Mouse (Mus musculus) neural tube, embryonic 15.5 days (tissue): ENCODE data around the gene Nmrk2. TPM values are rescaled to one million over a fixed set of nuclear protein-coding genes. Genes with fewer than 3 reads are reported as not detected.
"Not testable (repeated sequence)": the region's sequence is repeated elsewhere in the genome, so short reads cannot be mapped to it uniquely, and the experiment has no call there.

ENCODE experiments used
- ATAC-seq: fragments of 200-750 bp; cut with Nextera tagmentation; 2 replicates; pipeline ENCODE4 v1.8.0; 2017; ENCODE audit warnings: mild to moderate bottlenecking, moderate TSS enrichment, moderate library complexity; ENCODE audit not compliant: low FRiP score
- H3K27ac ChIP-seq: fragments of 300-500 bp; sonication (generic); replicated peaks from 2 replicates; pipeline ENCODE4 v1.5.1; 2015; ENCODE audit warnings: mild to moderate bottlenecking, inconsistent platforms
- H3K27me3 ChIP-seq: fragments of 300-500 bp; sonication (generic); replicated peaks from 2 replicates; pipeline ENCODE4 v1.6.1; 2015; ENCODE audit warnings: inconsistent platforms
- H3K36me3 ChIP-seq: fragments of 300-500 bp; sonication (generic); 2 replicates; pipeline ENCODE4 v1.6.1; 2015; ENCODE audit warnings: inconsistent platforms
- H3K4me1 ChIP-seq: fragments of 300-500 bp; sonication (generic); 2 replicates; pipeline ENCODE4 v1.6.1; 2015; ENCODE audit warnings: inconsistent platforms
- H3K4me2 ChIP-seq: fragments of 300-500 bp; sonication (generic); 2 replicates; pipeline ENCODE4 v1.6.1; 2015; ENCODE audit warnings: inconsistent platforms, mild to moderate bottlenecking, moderate library complexity
- H3K4me3 ChIP-seq: fragments of 300-500 bp; sonication (generic); replicated peaks from 2 replicates; pipeline ENCODE4 v1.5.1; 2015; ENCODE audit warnings: mild to moderate bottlenecking, inconsistent platforms
- H3K9ac ChIP-seq: fragments of 300-500 bp; sonication (generic); replicated peaks from 2 replicates; pipeline ENCODE4 v1.6.1; 2015; ENCODE audit warnings: mild to moderate bottlenecking, inconsistent platforms
- H3K9me3 ChIP-seq: fragments of 300-500 bp; sonication (generic); replicated peaks from 2 replicates; pipeline ENCODE4 v1.6.1; 2016; ENCODE audit warnings: inconsistent platforms
- WGBS: fragments of 180-500 bp; shearing (Covaris S2); methylation state at CpG from one replicate; pipeline ENCODE4 v1.1.7; 2015; ENCODE audit warnings: mixed read lengths; 5-methylcytosine and 5-hydroxymethylcytosine counted together
- polyA plus RNA-seq: library from polyadenylated mRNA; unstranded; fragments of >200 nt; fragmentation: Nextera tagmentation; extraction: Ambion mirVana; gene quantifications from 2 replicates; pipeline ENCODE4 v1.2.1, GENCODE M21; 2015

Nmrk2 gene
- polyA plus RNA-seq, 1 experiment from 2014 or later = 0.17 TPM

DNA sequence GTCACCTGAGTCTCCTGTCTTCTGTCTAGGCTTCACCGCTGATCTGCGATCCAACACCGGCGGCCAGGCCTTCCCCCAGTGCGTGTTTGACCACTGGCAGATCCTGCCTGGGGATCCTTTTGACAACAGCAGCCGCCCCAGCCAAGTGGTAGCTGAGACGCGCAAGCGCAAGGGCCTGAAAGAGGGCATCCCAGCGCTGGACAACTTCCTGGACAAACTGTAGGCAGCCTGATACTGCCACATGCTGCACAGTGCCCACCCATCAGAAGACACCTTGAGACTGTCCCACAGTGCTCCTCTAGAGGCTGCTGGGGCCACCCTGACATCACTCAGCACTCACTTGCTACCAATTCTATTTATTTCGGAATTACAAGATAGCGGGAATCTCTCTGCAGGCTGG, 20.0 kb downstream of the Nmrk2 start:
- not testable (repeated sequence) for ATAC-seq, H3K4me3 ChIP-seq, H3K27ac ChIP-seq, H3K27me3 ChIP-seq, H3K4me2 ChIP-seq, H3K9ac ChIP-seq, H3K9me3 ChIP-seq
- 85% methylated on average over 12 of the region's 12 CpGs for WGBS
- H3K4me1 ChIP-seq = peaks cover 51% of the 10 kb centered on the region
- H3K36me3 ChIP-seq = peaks cover 77% of the 10 kb centered on the region

GRCm38 (mm10) chr10:81180946-81181345, 20.9 kb downstream of the Nmrk2 start:
- Histone ChIP-seq H3K36me3 (peaks cover 71% of the 10 kb centered on the region), H3K4me3 (no peak overlapping the region), H3K27ac (0 out of 2 replicates have a peak overlapping the region, but pooled peaks have one; percentile 28), H3K9ac (no peak overlapping the region), H3K4me1 (peaks cover 54% of the 10 kb centered on the region), H3K9me3 (no peaks in the 10 kb centered on the region), H3K4me2 (no peak overlapping the region), H3K27me3 (no peaks in the 10 kb centered on the region)
- WGBS = 96% methylated on average over 13 of the region's 13 CpGs
- no peak for ATAC-seq

- peaks cover 62% of the 10 kb centered on the region for H3K4me1 ChIP-seq
Measured at GRCm38 (mm10) chr10:81179451-81180342, 22.2 kb downstream of the Nmrk2 start.

DNA sequence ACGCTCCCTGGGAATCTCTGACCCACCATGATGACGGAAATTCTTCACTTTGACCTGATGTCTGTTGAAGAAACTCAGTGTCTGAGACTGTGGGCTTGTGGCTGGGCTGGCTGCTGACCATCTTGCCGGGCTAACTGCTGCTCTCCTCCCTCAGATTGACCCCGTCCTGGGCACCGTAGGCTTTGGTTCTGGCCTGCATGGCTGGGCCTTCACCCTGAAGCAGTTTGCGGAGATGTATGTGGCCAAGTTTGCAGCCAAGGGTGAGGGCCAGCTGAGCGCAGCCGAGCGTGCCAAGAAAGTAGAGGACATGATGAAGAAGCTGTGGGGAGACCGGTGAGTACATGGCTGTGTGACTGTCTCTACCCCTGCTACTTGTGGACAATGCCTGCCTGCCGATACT, 22.9 kb downstream of the Nmrk2 start:
- H3K4me1 ChIP-seq = peaks cover 62% of the 10 kb centered on the region
- no peaks in the 10 kb centered on the region for H3K9me3 ChIP-seq
- no peak for ATAC-seq
- WGBS = 93% methylated on average over 11 of the region's 11 CpGs
- H3K4me2 ChIP-seq = no peak overlapping the region
- peaks cover 52% of the 10 kb centered on the region for H3K36me3 ChIP-seq
- no peaks in the 10 kb centered on the region for H3K27me3 ChIP-seq
- H3K27ac ChIP-seq = no peak overlapping the region
- H3K4me3 ChIP-seq = no peak overlapping the region
- H3K9ac ChIP-seq = no peak overlapping the region

More at GRCm38 (mm10) chr10:81179451-81180342, 22.2 kb downstream of the Nmrk2 start:
- Histone ChIP-seq H3K9ac (no peak overlapping the region), H3K36me3 (peaks cover 60% of the 10 kb centered on the region), H3K4me3 (no peak overlapping the region), H3K9me3 (no peaks in the 10 kb centered on the region), H3K4me2 (no peak overlapping the region), H3K27me3 (no peaks in the 10 kb centered on the region), H3K27ac (no peak overlapping the region)
- no peak for ATAC-seq
- WGBS = 90% methylated on average over 32 of the region's 32 CpGs

- 65% methylated on average over 14 of the region's 14 CpGs for WGBS
- H3K36me3 ChIP-seq = peaks cover 50% of the 10 kb centered on the region
- no peaks in the 10 kb centered on the region for H3K9me3 ChIP-seq
- no peaks in the 10 kb centered on the region for H3K27me3 ChIP-seq
- peak overlapping the region; percentile 96 for H3K9ac ChIP-seq
- H3K4me2 ChIP-seq = peak overlapping the region; percentile 84
- H3K27ac ChIP-seq = peak overlapping the region; percentile 95; the same call in 1 of the 2 replicates
- peaks cover 64% of the 10 kb centered on the region for H3K4me1 ChIP-seq
- peak overlapping the region; percentile 97 for H3K4me3 ChIP-seq
- no peak for ATAC-seq
Measured at GRCm38 (mm10) chr10:81177958-81178712, 23.7 kb downstream of the Nmrk2 start.

DNA sequence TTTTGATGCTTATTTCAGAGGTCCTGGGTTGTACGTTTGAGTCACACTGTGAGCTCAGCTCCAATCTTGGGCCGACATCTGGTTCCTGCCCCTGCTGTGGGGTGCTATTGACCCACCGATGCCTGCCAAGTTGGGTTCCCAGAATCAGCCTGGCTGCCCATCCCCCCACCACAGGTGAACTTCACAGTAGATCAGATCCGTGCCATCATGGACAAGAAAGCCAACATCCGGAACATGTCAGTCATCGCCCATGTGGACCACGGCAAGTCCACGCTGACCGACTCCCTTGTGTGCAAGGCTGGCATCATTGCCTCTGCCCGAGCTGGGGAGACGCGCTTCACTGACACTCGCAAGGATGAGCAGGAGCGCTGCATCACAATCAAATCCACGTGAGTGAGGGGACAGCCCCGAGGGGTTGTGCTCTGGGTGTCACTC, 24.3 kb downstream of the Nmrk2 start:
- WGBS = 13% methylated on average over 16 of the region's 16 CpGs

GRCm38 (mm10) chr10:81176466-81177271, 25.2 kb downstream of the Nmrk2 start, which contains the start of gene Eef2:
Eef2 (plus strand) TSS chr10:81176631.
- peak; percentile 75 for ATAC-seq
- Histone ChIP-seq H3K9me3 (no peaks in the 10 kb centered on the region), H3K27ac (peak within 1 kb of the TSS; percentile 95), H3K27me3 (no peaks in the 10 kb centered on the region), H3K36me3 (peaks cover 42% of the 10 kb centered on the region), H3K9ac (peak within 1 kb of the TSS; percentile 96), H3K4me3 (peak within 1 kb of the TSS; percentile 97), H3K4me2 (peak within 1 kb of the TSS; percentile 84), H3K4me1 (peaks cover 62% of the 10 kb centered on the region)
- WGBS = under 1% methylated on average over 75 of the region's 77 CpGs

More for the DNA sequence above, 24.3 kb downstream of the Nmrk2 start:
- Histone ChIP-seq H3K9me3 (no peaks in the 10 kb centered on the region), H3K27ac (peak overlapping the region; percentile 95), H3K4me1 (peaks cover 69% of the 10 kb centered on the region), H3K4me2 (peak overlapping the region; percentile 84), H3K9ac (peak overlapping the region; percentile 96), H3K36me3 (peaks cover 50% of the 10 kb centered on the region), H3K4me3 (peak overlapping the region; percentile 97), H3K27me3 (no peaks in the 10 kb centered on the region)
- ATAC-seq = no peak

DNA sequence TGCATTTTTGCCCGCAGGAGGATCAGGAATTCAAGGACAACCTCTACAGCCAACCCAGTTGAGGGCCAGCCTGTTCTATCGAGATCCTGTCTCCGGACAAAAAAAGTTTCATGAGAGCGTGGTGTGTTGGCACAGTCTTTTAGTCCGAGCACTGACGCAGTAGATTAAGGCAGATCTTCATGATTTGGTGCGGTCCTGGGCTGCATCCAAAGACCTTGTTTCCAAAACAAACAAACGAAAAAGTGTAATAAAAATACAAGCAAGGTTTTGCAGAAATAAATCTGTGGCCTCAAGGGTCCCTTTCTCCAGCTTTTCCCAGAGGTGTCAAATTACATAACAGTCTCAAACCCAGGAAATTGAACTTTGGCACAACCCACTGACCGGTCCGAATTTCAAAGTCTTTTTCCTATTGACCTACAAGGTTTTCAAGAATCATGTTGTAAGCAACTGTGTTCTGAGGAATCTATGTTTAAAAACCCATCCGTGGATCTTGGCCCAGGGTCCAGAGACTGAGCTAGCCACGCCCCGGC, 25.9 kb downstream of the Nmrk2 start:
- ATAC-seq = no peak
- Histone ChIP-seq H3K4me1 (peaks cover 60% of the 10 kb centered on the region), H3K4me3 (peak overlapping the region; percentile 97), H3K9me3 (no peaks in the 10 kb centered on the region), H3K4me2 (peak overlapping the region; percentile 84), H3K9ac (peak overlapping the region; percentile 32), H3K27ac (peak overlapping the region; percentile 95), H3K27me3 (no peaks in the 10 kb centered on the region), H3K36me3 (peaks cover 35% of the 10 kb centered on the region)
- 6% methylated on average over 13 of the region's 13 CpGs for WGBS

- not testable (repeated sequence) for H3K9me3 ChIP-seq, H3K27me3 ChIP-seq, ATAC-seq
- peak overlapping the region; percentile 84 for H3K4me2 ChIP-seq
- H3K4me1 ChIP-seq = peaks cover 59% of the 10 kb centered on the region
- H3K4me3 ChIP-seq = peak overlapping the region; percentile 42
- 0 out of 2 replicates have a peak overlapping the region, but pooled peaks have one; percentile 60 for H3K9ac ChIP-seq
- 9% methylated on average over 4 of the region's 4 CpGs for WGBS
- peak overlapping the region; percentile 95 for H3K27ac ChIP-seq
- H3K36me3 ChIP-seq = peaks cover 28% of the 10 kb centered on the region
Measured at GRCm38 (mm10) chr10:81175345-81175701, 26.5 kb downstream of the Nmrk2 start.

DNA sequence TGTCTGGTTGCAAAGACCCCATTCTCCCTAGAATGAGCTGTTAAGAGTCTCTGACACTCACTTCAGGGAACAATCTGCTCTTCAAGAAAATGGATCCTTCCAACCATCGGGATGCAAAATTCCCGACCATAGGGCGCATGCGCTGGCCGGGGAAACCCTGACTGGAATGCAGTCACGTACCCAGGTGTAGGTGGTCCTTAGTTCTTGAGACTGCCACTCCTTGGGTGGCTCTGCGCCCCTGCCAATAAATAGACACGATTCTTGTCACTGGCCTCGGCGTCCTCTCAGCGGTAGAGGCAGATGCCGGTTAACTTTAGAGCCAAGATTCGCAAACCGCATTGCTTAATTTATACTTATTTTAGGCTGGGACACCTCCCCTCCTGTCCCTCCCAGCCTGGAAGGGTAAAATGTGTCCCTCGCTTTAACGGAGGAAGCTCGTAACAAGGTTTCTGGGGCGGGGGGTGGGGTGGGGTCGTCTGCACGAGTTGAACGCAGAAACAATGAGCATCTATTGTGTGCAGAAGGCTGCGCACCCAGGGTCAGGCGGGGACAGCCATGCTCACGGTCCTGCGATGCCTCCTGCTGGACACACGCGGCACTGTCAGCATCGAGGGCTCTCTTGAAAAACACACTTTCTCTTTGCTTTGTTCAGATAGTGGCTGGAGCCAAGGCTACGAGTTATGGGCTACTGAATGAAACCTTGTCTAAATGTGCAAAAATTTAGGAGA, 27.1 kb downstream of the Nmrk2 start:
- peak overlapping the region; percentile 95 for H3K27ac ChIP-seq
- H3K4me1 ChIP-seq = peaks cover 59% of the 10 kb centered on the region
- no peaks in the 10 kb centered on the region for H3K27me3 ChIP-seq
- no peaks in the 10 kb centered on the region for H3K9me3 ChIP-seq
- peak overlapping the region; percentile 84 for H3K4me2 ChIP-seq
- 1% methylated on average over 29 of the region's 29 CpGs for WGBS
- peak overlapping the region; percentile 60 for H3K9ac ChIP-seq
- peaks cover 23% of the 10 kb centered on the region for H3K36me3 ChIP-seq
- ATAC-seq = peak; percentile 72
- peak overlapping the region; percentile 42 for H3K4me3 ChIP-seq
